Mouse (Mus musculus) brain, embryonic 14.5 days (tissue): ENCODE data around the gene Draxin.

Experiments
- CTCF ChIP-seq: fragments of 200-500 bp; IDR thresholded peaks from 2 replicates; pipeline ENCODE4 v1.5.1; 2012; ENCODE audit warnings: inconsistent platforms, mild to moderate bottlenecking, moderate library complexity, borderline replicate concordance; ENCODE audit not compliant: insufficient read depth, insufficient read length; ENCODE audit errors: extremely low read depth
- POLR2A ChIP-seq: fragments of 200-500 bp; IDR thresholded peaks from 2 replicates; pipeline ENCODE4 v1.6.1; 2012; ENCODE audit warnings: mild to moderate bottlenecking, inconsistent platforms, borderline replicate concordance; ENCODE audit not compliant: poor library complexity, insufficient read depth, insufficient read length, severe bottlenecking; ENCODE audit errors: extremely low read depth

GRCm38 (mm10) chr4:148112519-148112918 lies 18.0 kb downstream of the Draxin start:
- TF ChIP-seq CTCF (no peak), POLR2A (no peak)
